Mouse (Mus musculus): ENCODE results near the gene Fbxo2.

DNA sequence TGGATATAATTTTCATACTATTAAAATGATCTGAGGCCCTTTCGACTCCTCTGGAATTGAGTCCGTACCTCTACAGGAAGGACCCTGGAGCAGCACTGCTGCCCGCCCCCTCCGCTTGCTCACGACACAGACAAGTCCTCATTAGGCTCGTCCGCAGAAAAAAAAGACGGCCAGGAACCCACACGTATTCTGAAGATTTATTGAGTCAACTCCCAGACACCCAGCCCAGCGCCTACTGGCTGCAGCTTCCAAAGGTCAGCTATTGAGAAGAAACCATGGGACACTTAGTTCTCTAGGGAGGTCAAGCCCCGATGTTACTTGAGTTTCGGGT, 20.7 kb upstream of the Fbxo2 start:
- TF ChIP-seq USF1 (IDR thresholded peaks at IDR 0.05; ENCODE audit: low read depth): no peak
- TF ChIP-seq POLR2A (IDR thresholded peaks at IDR 0.05; ENCODE audit: insufficient read length, low read depth): no peak
- TF ChIP-seq TCF3 (IDR thresholded peaks at IDR 0.05; ENCODE audit: insufficient read length, low read depth): no peak
- TF ChIP-seq MYOD1 (IDR thresholded peaks at IDR 0.05; ENCODE audit: control insufficient read depth in 1 of 3, insufficient read length in 2 of 3, low read depth in 2 of 3): no peak
- no peak for TF ChIP-seq MYOG (IDR thresholded peaks at IDR 0.05; ENCODE audit: control insufficient read depth in 1 of 3, insufficient read depth in 1 of 3, insufficient read length in 2 of 3, low read depth in 2 of 3)
- no peak for TF ChIP-seq MAX (IDR thresholded peaks at IDR 0.05; ENCODE audit: low read depth)
- no peak for TF ChIP-seq TCF12 (IDR thresholded peaks at IDR 0.05; ENCODE audit: insufficient read depth, poor library complexity, severe bottlenecking)
- TF ChIP-seq CEBPB (IDR thresholded peaks at IDR 0.05; ENCODE audit: insufficient read depth, poor library complexity, severe bottlenecking): no peak
- no peak for TF ChIP-seq POLR2AphosphoS2 (IDR thresholded peaks at IDR 0.05; ENCODE audit: insufficient read length, low read depth)
- no peak for TF ChIP-seq E2F4 (IDR thresholded peaks at IDR 0.05; ENCODE audit: insufficient read depth)
- TF ChIP-seq SRF (IDR thresholded peaks at IDR 0.05; ENCODE audit: control insufficient read depth, insufficient read length, low read depth): no peak
- TF ChIP-seq REST (IDR thresholded peaks at IDR 0.05; ENCODE audit: insufficient read depth, insufficient read length): no peak
